Mouse (Mus musculus) adrenal gland (tissue): Measurements from ENCODE around the gene Jade2.

Experiments
- intact Hi-C: fragments of 180-260 bp; cut with DNase I; formaldehyde crosslinking; loops from one replicate; pipeline ENCODE4 v1.15.1; 2025

The Jade2 gene

GRCm38 (mm10) chr11:51857818-51858527 is 520 bp upstream of the Jade2 start:
- intact Hi-C loops = loop anchor here (5.0 kb wide), 1 partner anchor 59 kb away; no protein-coding TSS in a partner anchor

GRCm38 (mm10) chr11:51856616-51857080 is 805 bp downstream of the Jade2 start:
- intact Hi-C loops = loop anchor here (5.0 kb wide), 1 partner anchor 61 kb away; no protein-coding TSS in a partner anchor

- intact Hi-C loops = loop anchor here (2.0 to 5.0 kb wide), 3 partner anchors 35 to 111 kb away; partner anchors contain the start of gene Cdkn2aipnl
Measured at GRCm38 (mm10) chr11:51855818-51856615, 1.4 kb downstream of the Jade2 start.

- intact Hi-C loops = loop anchor here (2.0 to 5.0 kb wide), 3 partner anchors 34 to 112 kb away; partner anchors contain the start of gene Cdkn2aipnl
Measured at GRCm38 (mm10) chr11:51854981-51855817, 2.3 kb downstream of the Jade2 start.

GRCm38 (mm10) chr11:51852595-51852994 is 4.9 kb downstream of the Jade2 start:
- intact Hi-C loops = no loop called here

- intact Hi-C loops = no loop called here
Measured at GRCm38 (mm10) chr11:51852091-51852521, 5.3 kb downstream of the Jade2 start.

- intact Hi-C loops = no loop called here
Measured at GRCm38 (mm10) chr11:51850741-51851330, 6.6 kb downstream of the Jade2 start.

GRCm38 (mm10) chr11:51848324-51848723 is 9.1 kb downstream of the Jade2 start:
- intact Hi-C loops = no loop called here

GRCm38 (mm10) chr11:51847902-51848301 is 9.6 kb downstream of the Jade2 start:
- intact Hi-C loops = no loop called here

GRCm38 (mm10) chr11:51845981-51846883 is 11.2 kb downstream of the Jade2 start:
- intact Hi-C loops = no loop called here

- intact Hi-C loops = no loop called here
Measured at GRCm38 (mm10) chr11:51844529-51845098, 12.8 kb downstream of the Jade2 start.

GRCm38 (mm10) chr11:51843898-51844297 is 13.6 kb downstream of the Jade2 start:
- intact Hi-C loops = no loop called here

GRCm38 (mm10) chr11:51843168-51843567 is 14.3 kb downstream of the Jade2 start:
- intact Hi-C loops = no loop called here

- intact Hi-C loops = no loop called here
Measured at GRCm38 (mm10) chr11:51841149-51841548, 16.3 kb downstream of the Jade2 start.

GRCm38 (mm10) chr11:51840657-51841056 is 16.8 kb downstream of the Jade2 start:
- intact Hi-C loops = no loop called here

GRCm38 (mm10) chr11:51839973-51840372 is 17.5 kb downstream of the Jade2 start:
- intact Hi-C loops = no loop called here

- intact Hi-C loops = no loop called here
Measured at GRCm38 (mm10) chr11:51839106-51839505, 18.3 kb downstream of the Jade2 start.

GRCm38 (mm10) chr11:51837164-51838153 is 20.0 kb downstream of the Jade2 start:
- intact Hi-C loops = no loop called here
